Mouse (Mus musculus): ENCODE measurements around the gene Sfxn2.
"Not testable (repeated sequence)": the region's sequence is repeated elsewhere in the genome, so short reads cannot be mapped to it uniquely, and the experiment has no call there.

Sfxn2 gene

GRCm38 (mm10) chr19:46542750-46543149 lies 30.4 kb upstream of the Sfxn2 start:
- DNase-seq (ENCODE audit: low spot score) = no peak

- no peak for DNase-seq (ENCODE audit: low spot score)
Measured at GRCm38 (mm10) chr19:46547565-46547964, 25.6 kb upstream of the Sfxn2 start.

GRCm38 (mm10) chr19:46548110-46548509 lies 25.1 kb upstream of the Sfxn2 start:
- DNase-seq (ENCODE audit: low spot score) = no peak

- no peak for DNase-seq (ENCODE audit: low spot score)
Measured at GRCm38 (mm10) chr19:46550385-46550784, 22.8 kb upstream of the Sfxn2 start.

GRCm38 (mm10) chr19:46552496-46552895 lies 20.7 kb upstream of the Sfxn2 start:
- no peak for DNase-seq (ENCODE audit: low spot score)

GRCm38 (mm10) chr19:46553541-46553955 lies 19.6 kb upstream of the Sfxn2 start:
- DNase-seq (ENCODE audit: low spot score) = peak; percentile 61

GRCm38 (mm10) chr19:46558009-46558408 lies 15.2 kb upstream of the Sfxn2 start:
- DNase-seq (ENCODE audit: low spot score) = no peak

- DNase-seq (ENCODE audit: low spot score) = no peak
Measured at GRCm38 (mm10) chr19:46558631-46559030, 14.5 kb upstream of the Sfxn2 start.

GRCm38 (mm10) chr19:46562132-46562531 lies 11.0 kb upstream of the Sfxn2 start:
- peak; percentile 57 for DNase-seq (ENCODE audit: low spot score)

GRCm38 (mm10) chr19:46562581-46563515 lies 10.3 kb upstream of the Sfxn2 start:
- no peak for DNase-seq (ENCODE audit: low spot score)

- no peak for DNase-seq (ENCODE audit: low spot score)
Measured at GRCm38 (mm10) chr19:46563603-46564002, 9.6 kb upstream of the Sfxn2 start.

GRCm38 (mm10) chr19:46564043-46564462 lies 9.1 kb upstream of the Sfxn2 start:
- DNase-seq (ENCODE audit: low spot score) = no peak

GRCm38 (mm10) chr19:46571211-46571877 lies 1.8 kb upstream of the Sfxn2 start:
- DNase-seq (ENCODE audit: low spot score) = not testable (repeated sequence)

- no peak for DNase-seq (ENCODE audit: low spot score)
Measured at GRCm38 (mm10) chr19:46571878-46572244, 1.3 kb upstream of the Sfxn2 start.

- DNase-seq (ENCODE audit: low spot score) = no peak
Measured at GRCm38 (mm10) chr19:46572548-46572947, 617 bp upstream of the Sfxn2 start.

- DNase-seq (ENCODE audit: low spot score) = no peak
Measured at GRCm38 (mm10) chr19:46573990-46574389, 825 bp downstream of the Sfxn2 start.

GRCm38 (mm10) chr19:46575196-46575595 lies 2.0 kb downstream of the Sfxn2 start:
- DNase-seq (ENCODE audit: low spot score) = no peak

GRCm38 (mm10) chr19:46587823-46588508 lies 14.8 kb downstream of the Sfxn2 start:
- peak; percentile 87 for DNase-seq (ENCODE audit: low spot score)

GRCm38 (mm10) chr19:46591575-46591974 lies 18.4 kb downstream of the Sfxn2 start:
- no peak for DNase-seq (ENCODE audit: low spot score)

- DNase-seq (ENCODE audit: low spot score) = no peak
Measured at GRCm38 (mm10) chr19:46592751-46593439, 19.7 kb downstream of the Sfxn2 start.

- DNase-seq (ENCODE audit: low spot score) = no peak
Measured at GRCm38 (mm10) chr19:46598187-46598586, 25.0 kb downstream of the Sfxn2 start.

- peak; percentile 99 for DNase-seq (ENCODE audit: low spot score)
Measured at GRCm38 (mm10) chr19:46598720-46599252, 25.6 kb downstream of the Sfxn2 start, which contains the start of gene Wbp1l. Gene Wbp1l, plus strand, starts transcription at chr19:46599084.

Measured in layer of hippocampus, adult 11-12 months (tissue).